Mouse (Mus musculus) frontal cortex, postnatal 14 days (tissue): ENCODE measurements at regions not wholly inside any gene's neighbourhood (a gene's known extent, or its start where the extent isn't known, plus 50 kb on each side); places are given as distances from the start of the nearest gene placed in this dataset.

ENCODE experiments used
- DNase-seq, 2 experiments: peaks; one replicate each; pipeline ENCODE4 v3.0.0; 2022; ENCODE audit warnings: low spot score in 2 of 2

GRCm38 (mm10) chr15:62166786-62167185 lies 1244.0 kb upstream of the A1bg start:
- DNase-seq = no peak

- DNase-seq = no peak
Measured at GRCm38 (mm10) chr15:62165826-62166500, 1243.2 kb upstream of the A1bg start.

- DNase-seq = no peak
Measured at GRCm38 (mm10) chr15:62164766-62165410, 1242.1 kb upstream of the A1bg start.

- no peak for DNase-seq
Measured at GRCm38 (mm10) chr15:62163203-62163602, 1240.4 kb upstream of the A1bg start.

- DNase-seq = no peak
Measured at GRCm38 (mm10) chr15:62162648-62163194, 1239.9 kb upstream of the A1bg start.

GRCm38 (mm10) chr15:62161975-62162647 lies 1239.3 kb upstream of the A1bg start:
- no peak for DNase-seq

- no peak for DNase-seq
Measured at GRCm38 (mm10) chr15:62161061-62161460, 1238.2 kb upstream of the A1bg start.

- DNase-seq = no peak
Measured at GRCm38 (mm10) chr15:62158875-62159675, 1236.3 kb upstream of the A1bg start.

- DNase-seq = no peak
Measured at GRCm38 (mm10) chr15:62157200-62158033, 1234.6 kb upstream of the A1bg start.

GRCm38 (mm10) chr15:62153222-62153621 lies 1230.4 kb upstream of the A1bg start:
- DNase-seq = no peak

- DNase-seq = no peak
Measured at GRCm38 (mm10) chr15:62152133-62152532, 1229.3 kb upstream of the A1bg start.

GRCm38 (mm10) chr15:62151690-62152089 lies 1228.9 kb upstream of the A1bg start:
- no peak for DNase-seq

- DNase-seq = no peak
Measured at GRCm38 (mm10) chr15:62150296-62150695, 1227.5 kb upstream of the A1bg start.

- DNase-seq = no peak
Measured at GRCm38 (mm10) chr15:62148680-62149237, 1225.9 kb upstream of the A1bg start.

GRCm38 (mm10) chr15:62147343-62147953 lies 1224.6 kb upstream of the A1bg start:
- DNase-seq = no peak

- DNase-seq = no peak
Measured at GRCm38 (mm10) chr15:62145643-62146285, 1223.0 kb upstream of the A1bg start.

GRCm38 (mm10) chr15:62144776-62145564 lies 1222.2 kb upstream of the A1bg start:
- DNase-seq = no peak

- DNase-seq = no peak
Measured at GRCm38 (mm10) chr15:62139859-62140258, 1217.0 kb upstream of the A1bg start.

GRCm38 (mm10) chr15:62139192-62139591 lies 1216.4 kb upstream of the A1bg start:
- no peak for DNase-seq
